Mouse (Mus musculus) left cerebral cortex, adult 8-10 months (tissue): ENCODE results near the gene Zfr2. TPM values are rescaled to one million over a fixed set of nuclear protein-coding genes. Genes with fewer than 3 reads are reported as not detected.

Experiments
- microRNA-seq, 2 experiments: library from miRNA; unstranded; fragments of <30 nt; microRNA quantifications; one replicate each; pipeline ENCODE4 v1.2.0; 2022
- total RNA-seq, 4 experiments: library from RNA; stranded (reverse); gene quantifications; 2 replicates each; pipeline ENCODE4 v1.2.4; 2022

Gene Zfr2
- total RNA-seq, 4 experiments from 2014 or later = 58.4 to 65.1 (median 60.8) TPM

Small RNA genes within 50 kb of the gene (microRNA-seq; reads per million reads assigned to microRNA genes)
- gene Mir3057 = 24.9 to 40.0 reads per million in 2 experiments

Other genes with a start within 250 kb of the Zfr2 start
- 100 to 1,000 TPM; 204 to 252 (median 224) TPM for gene Gng7, start 218.2 kb upstream of the Zfr2 start, total RNA-seq
- gene Diras1, start 207.5 kb upstream of the Zfr2 start, total RNA-seq = 100 to 1,000 TPM; 115 to 131 (median 118) TPM
- gene Slc39a3, start 195.7 kb upstream of the Zfr2 start, total RNA-seq = 10 to 100 TPM; 53.9 to 58.9 (median 56.4) TPM
- gene Sgta, start 173.0 kb upstream of the Zfr2 start, total RNA-seq = 100 to 1,000 TPM; 165 to 176 (median 169) TPM
- gene Thop1, start 163.1 kb upstream of the Zfr2 start, total RNA-seq = 10 to 100 TPM; 37.2 to 47.4 (median 43.3) TPM
- gene Creb3l3, start 134.3 kb upstream of the Zfr2 start, total RNA-seq = under 1 TPM in 3 of 4 experiments, not detected in 1; 0.28 to 0.48 (median 0.37) TPM
- gene Map2k2, start 127.2 kb upstream of the Zfr2 start, total RNA-seq = 100 to 1,000 TPM; 121 to 132 (median 126) TPM
- gene Zbtb7a, start 97.9 kb upstream of the Zfr2 start, total RNA-seq = 100 to 1,000 TPM; 106 to 115 (median 112) TPM
- gene Pias4, start 65.2 kb upstream of the Zfr2 start, total RNA-seq = 10 to 100 TPM; 22.0 to 30.4 (median 27.9) TPM
- gene Eef2, start 56.5 kb upstream of the Zfr2 start, total RNA-seq = 100 to 1,000 TPM; 928 to 998 (median 954) TPM
- 10 to 100 TPM; 65.1 to 70.9 (median 68.9) TPM for gene Dapk3, start 50.1 kb upstream of the Zfr2 start, total RNA-seq
- not detected for gene 4930442H23Rik, start 49.3 kb upstream of the Zfr2 start, total RNA-seq
- gene Nmrk2, start 31.1 kb upstream of the Zfr2 start, total RNA-seq = under 1 TPM in 1 of 4 experiments, not detected in 3; 0.18 TPM
- gene Atcay, start 2.3 kb upstream of the Zfr2 start, total RNA-seq = 100 to 1,000 TPM; 165 to 189 (median 171) TPM
- gene Matk, start 19.8 kb downstream of the Zfr2 start, total RNA-seq = 100 to 1,000 TPM; 167 to 192 (median 183) TPM
- 10 to 100 TPM; 39.8 to 51.5 (median 47.8) TPM for gene Mrpl54, start 33.8 kb downstream of the Zfr2 start, total RNA-seq
- 10 to 100 TPM; 24.3 to 38.6 (median 27.6) TPM for gene Apba3, start 33.8 kb downstream of the Zfr2 start, total RNA-seq
- gene Tjp3, start 58.4 kb downstream of the Zfr2 start, total RNA-seq = under 1 TPM in 3 of 4 experiments, not detected in 1; 0.23 to 1.00 (median 0.27) TPM
- 100 to 1,000 TPM; 355 to 367 (median 361) TPM for gene Pip5k1c, start 59.8 kb downstream of the Zfr2 start, total RNA-seq
- gene Cactin, start 87.9 kb downstream of the Zfr2 start, total RNA-seq = 10 to 100 TPM; 27.7 to 30.9 (median 29.2) TPM
- gene Tbxa2r, start 95.6 kb downstream of the Zfr2 start, total RNA-seq = 1 to 10 TPM in 2 of 4 experiments, under 1 TPM in 2; 0.63 to 1.3 (median 0.93) TPM
- gene Gipc3, start 110.1 kb downstream of the Zfr2 start, total RNA-seq = 1 to 10 TPM; 2.0 to 2.3 (median 2.2) TPM
- gene Hmg20b, start 117.3 kb downstream of the Zfr2 start, total RNA-seq = 10 to 100 TPM; 20.2 to 31.9 (median 27.2) TPM
- gene Mfsd12, start 124.3 kb downstream of the Zfr2 start, total RNA-seq = 10 to 100 TPM; 36.8 to 42.2 (median 37.9) TPM
- 1 to 10 TPM in 3 of 4 experiments, under 1 TPM in 1; 0.77 to 2.4 (median 1.2) TPM for gene 4930404N11Rik, start 132.7 kb downstream of the Zfr2 start, total RNA-seq
- 10 to 100 TPM; 66.8 to 73.4 (median 70.6) TPM for gene Fzr1, start 145.4 kb downstream of the Zfr2 start, total RNA-seq
- gene Dohh, start 151.3 kb downstream of the Zfr2 start, total RNA-seq = 10 to 100 TPM; 81.4 to 89.7 (median 85.5) TPM
- gene Gm48551, start 151.3 kb downstream of the Zfr2 start, total RNA-seq = 1 to 10 TPM; 2.0 to 5.2 (median 4.0) TPM
- gene Gm48552, start 155.8 kb downstream of the Zfr2 start, total RNA-seq = 1 to 10 TPM; 2.5 to 3.3 (median 2.6) TPM
- gene Smim24, start 159.9 kb downstream of the Zfr2 start, total RNA-seq = 1 to 10 TPM in 2 of 4 experiments, under 1 TPM in 2; 0.50 to 1.6 (median 0.84) TPM
- 10 to 100 TPM; 83.3 to 98.1 (median 85.4) TPM for gene Nfic, start 222.5 kb downstream of the Zfr2 start, total RNA-seq
- 100 to 1,000 TPM; 229 to 265 (median 242) TPM for gene Celf5, start 249.6 kb downstream of the Zfr2 start, total RNA-seq